Comparison of ENCODE assay signal across 8 mouse cellular contexts in the genomic region with DNA sequence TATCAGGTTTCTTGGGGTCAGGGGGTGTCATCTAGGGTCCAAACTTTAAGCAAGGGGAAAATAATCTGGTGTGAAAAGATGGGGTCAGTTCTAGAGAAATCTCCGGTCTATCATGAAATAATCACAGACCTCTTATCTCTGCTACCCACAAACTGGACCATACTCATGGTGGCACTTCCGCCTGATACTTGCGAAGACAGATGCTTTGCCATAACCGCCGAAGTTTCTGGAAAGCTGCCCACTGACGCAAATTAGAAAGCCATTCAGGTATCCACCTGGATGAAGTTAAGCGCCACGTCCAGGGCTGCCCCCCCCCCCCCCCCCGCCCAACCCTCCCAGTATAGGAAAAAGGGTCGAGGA. TPM values are rescaled to one million over a fixed set of nuclear protein-coding genes. Genes with fewer than 3 reads are reported as not detected.
DNase-seq lines count a peak whose midpoint lies in the region; ATAC-seq and TF ChIP-seq lines count a peak whose summit lies in the region.

No protein-coding gene starts in this region.

- ATAC-seq in forebrain, embryonic 13.5 days, result no peak
- ATAC-seq in liver, embryonic 12.5 days, result no peak
- no peak for ATAC-seq in stomach, embryonic 15.5 days (ENCODE audit: insufficient read depth, low FRiP score, low read depth)

- no peak for TF ChIP-seq POLR2A in bone marrow, adult 2 months (IDR thresholded peaks at IDR 0.05; ENCODE audit: borderline replicate concordance, control insufficient read depth, low read depth, low read length)

- H3K27ac ChIP-seq in bone marrow, adult 2 months (ENCODE audit: control insufficient read depth, insufficient read depth, low read depth, low read length, poor library complexity), result no peak overlapping the region
- H3K27ac ChIP-seq in forebrain, embryonic 13.5 days, result peak overlapping the region; percentile 96
- H3K27ac ChIP-seq in liver, embryonic 12.5 days, result peak overlapping the region; percentile 89
- H3K27ac ChIP-seq in stomach, embryonic 15.5 days, result peak overlapping the region; percentile 88

- H3K27me3 ChIP-seq in forebrain, embryonic 13.5 days, result no peaks in the 10 kb centered on the region
- H3K27me3 ChIP-seq in liver, embryonic 12.5 days (replicated peaks), result no peaks in the 10 kb centered on the region
- H3K27me3 ChIP-seq in stomach, embryonic 15.5 days (replicated peaks), result no peaks in the 10 kb centered on the region

- H3K4me2 ChIP-seq in forebrain, embryonic 13.5 days, result peak overlapping the region; percentile 75
- peak overlapping the region; percentile 97 for H3K4me2 ChIP-seq in liver, embryonic 12.5 days
- peak overlapping the region; percentile 75 for H3K4me2 ChIP-seq in stomach, embryonic 15.5 days

- peak; percentile 34 for DNase-seq in layer of hippocampus, adult 11-12 months (ENCODE audit: low spot score)
- DNase-seq in layer of hippocampus, adult 8-10 months (ENCODE audit: low spot score in 2 of 2), result no peak
- no peak for DNase-seq in thymus, postnatal 0 days (ENCODE audit: low spot score)
- DNase-seq in kidney, adult 8-10 months, result no peak

- no peaks in the 10 kb centered on the region for H3K9me3 ChIP-seq in forebrain, embryonic 13.5 days (replicated peaks)
- no peaks in the 10 kb centered on the region for H3K9me3 ChIP-seq in liver, embryonic 12.5 days (replicated peaks)
- H3K9me3 ChIP-seq in stomach, embryonic 15.5 days, result no peaks in the 10 kb centered on the region

- under 1% methylated on average over 9 of the region's 10 CpGs for WGBS in bone marrow, adult 2 months
- WGBS in forebrain, embryonic 13.5 days, result 5% methylated on average over 10 of the region's 10 CpGs
- 7% methylated on average over 9 of the region's 10 CpGs for WGBS in liver, embryonic 12.5 days (ENCODE audit: insufficient replicate concordance)
- WGBS in stomach, embryonic 15.5 days, result 3% methylated on average over 8 of the region's 10 CpGs

- H3K36me3 ChIP-seq in forebrain, embryonic 13.5 days (ENCODE audit: poor library complexity, severe bottlenecking), result 0 out of 2 replicates have a peak, but pooled peaks cover 4% of the 10 kb centered on the region
- H3K36me3 ChIP-seq in liver, embryonic 12.5 days, result 0 out of 2 replicates have a peak, but pooled peaks cover 4% of the 10 kb centered on the region
- no peaks in the 10 kb centered on the region for H3K36me3 ChIP-seq in stomach, embryonic 15.5 days

- H3K4me1 ChIP-seq in bone marrow, adult 2 months (ENCODE audit: control insufficient read depth, insufficient read depth, low read length), result no peaks in the 10 kb centered on the region; the same call in 1 of the 2 replicates
- H3K4me1 ChIP-seq in forebrain, embryonic 13.5 days, result peaks cover 13% of the 10 kb centered on the region
- H3K4me1 ChIP-seq in liver, embryonic 12.5 days, result peaks cover 27% of the 10 kb centered on the region
- peaks cover 4% of the 10 kb centered on the region; the same call in 1 of the 2 replicates for H3K4me1 ChIP-seq in stomach, embryonic 15.5 days

- peak overlapping the region; percentile 83 for H3K4me3 ChIP-seq in bone marrow, adult 2 months (replicated peaks; ENCODE audit: control insufficient read depth, low read depth, low read length)
- peak overlapping the region; percentile 93 for H3K4me3 ChIP-seq in forebrain, embryonic 13.5 days
- peak overlapping the region; percentile 84 for H3K4me3 ChIP-seq in liver, embryonic 12.5 days
- peak overlapping the region; percentile 92 for H3K4me3 ChIP-seq in stomach, embryonic 15.5 days (replicated peaks)

- TF ChIP-seq CTCF in bone marrow, adult 2 months (IDR thresholded peaks at IDR 0.05; ENCODE audit: control insufficient read depth, insufficient read depth, low read length), result no peak

- peak overlapping the region; percentile 94 for H3K9ac ChIP-seq in forebrain, embryonic 13.5 days
- peak overlapping the region; percentile 91 for H3K9ac ChIP-seq in liver, embryonic 12.5 days
- H3K9ac ChIP-seq in stomach, embryonic 15.5 days, result peak overlapping the region; percentile 62; the same call in 1 of the 2 replicates

RNA-seq across cellular contexts. Expression of a gene that starts 1.8 kb away (rescaled TPM):
- 10 to 100 TPM; 60.9 to 78.0 (median 70.8) TPM for total RNA-seq in layer of hippocampus, adult 8-10 months (2022)
- polyA plus RNA-seq in bone marrow, adult 2 months (2011; ENCODE audit: insufficient read depth, insufficient read length, low replicate concordance, missing spikeins), result 4.6 and 12.5 TPM in 2 replicates
- polyA plus RNA-seq in forebrain, embryonic 13.5 days (2015; fragmentation: Nextera tagmentation; extraction: Ambion mirVana), result 16.1 and 19.5 TPM in 2 replicates
- 5.1 and 5.6 TPM in 2 replicates for polyA plus RNA-seq in liver, embryonic 12.5 days (2016; fragmentation: Nextera tagmentation; extraction: Ambion mirVana)
- 11.2 and 11.9 TPM in 2 replicates for polyA plus RNA-seq in stomach, embryonic 15.5 days (2015; fragmentation: Nextera tagmentation; extraction: Ambion mirVana)
- polyA plus RNA-seq in thymus, postnatal 0 days (2015; fragmentation: Nextera tagmentation; extraction: Ambion mirVana), result 8.9 TPM in 2 replicates

RNA-seq across cellular contexts. Expression of a gene that starts 28.3 kb away (rescaled TPM):
- 100 to 1,000 TPM in 2 of 4 experiments, 10 to 100 TPM in 2; 86.5 to 127 (median 106) TPM for total RNA-seq in layer of hippocampus, adult 8-10 months (2022)
- polyA plus RNA-seq in bone marrow, adult 2 months (2011; ENCODE audit: insufficient read depth, insufficient read length, low replicate concordance, missing spikeins), result 1.8 and 7.0 TPM in 2 replicates
- 52.6 and 53.8 TPM in 2 replicates for polyA plus RNA-seq in forebrain, embryonic 13.5 days (2015; fragmentation: Nextera tagmentation; extraction: Ambion mirVana)
- polyA plus RNA-seq in liver, embryonic 12.5 days (2016; fragmentation: Nextera tagmentation; extraction: Ambion mirVana), result 10.6 and 10.9 TPM in 2 replicates
- polyA plus RNA-seq in stomach, embryonic 15.5 days (2015; fragmentation: Nextera tagmentation; extraction: Ambion mirVana), result 24.9 and 28.1 TPM in 2 replicates
- 18.3 and 19.1 TPM in 2 replicates for polyA plus RNA-seq in thymus, postnatal 0 days (2015; fragmentation: Nextera tagmentation; extraction: Ambion mirVana)
